Mouse (Mus musculus) bone marrow, adult 2 months (tissue): ENCODE measurements around the gene Slc25a3.

Experiments used
- CTCF ChIP-seq: fragments of 200-500 bp; IDR thresholded peaks from 2 replicates; pipeline ENCODE4 v1.5.1; 2011; ENCODE audit warnings: low read length, control low read depth; ENCODE audit not compliant: control insufficient read depth, insufficient read depth
- POLR2A ChIP-seq: fragments of 200-500 bp; IDR thresholded peaks from 2 replicates; pipeline ENCODE4 v1.6.1; 2011; ENCODE audit warnings: low read depth, mild to moderate bottlenecking, control low read depth, low read length, borderline replicate concordance; ENCODE audit not compliant: control insufficient read depth

- TF ChIP-seq CTCF = no peak
- TF ChIP-seq POLR2A = no peak
Observed at GRCm38 (mm10) chr10:91128551-91129160, 4.8 kb upstream of the Slc25a3 start.
